Mouse (Mus musculus) CH12.LX (cell line): Measurements from ENCODE around the gene Sfxn1. TPM values are rescaled to one million over a fixed set of nuclear protein-coding genes. Genes with fewer than 3 reads are reported as not detected.
A peak's percentile ranks its signal among the peaks of the same experiment; 100 is the strongest.

Source experiments
- DNase-seq: peaks from one replicate; pipeline ENCODE4 v3.0.0-alpha.2; 2013; ENCODE audit errors: extremely low read depth
- H3K27ac ChIP-seq: 2 replicates; pipeline ENCODE4 v1.5.1; 2012; ENCODE audit warnings: low read depth, mild to moderate bottlenecking, control low read depth, moderate library complexity; ENCODE audit not compliant: insufficient read depth
- H3K27me3 ChIP-seq: replicated peaks from 2 replicates; pipeline ENCODE3; 2012; ENCODE audit warnings: inconsistent platforms
- H3K36me3 ChIP-seq, 2 experiments: replicated peaks in 1 of 2; 2 replicates each; pipeline versions ENCODE3 to v1.6.1; 2012; ENCODE audit warnings: inconsistent platforms in 1 of 2, low read length in 1 of 2, mild to moderate bottlenecking in 1 of 2, mixed read lengths in 1 of 2, moderate library complexity in 1 of 2; ENCODE audit not compliant: control insufficient read depth in 1 of 2, insufficient read depth in 1 of 2
- H3K4me1 ChIP-seq, 2 experiments: 2 replicates each; pipeline ENCODE4 v1.6.1; 2012; ENCODE audit warnings: inconsistent platforms in 1 of 2, moderate library complexity in 1 of 2; ENCODE audit not compliant: insufficient read depth in 2 of 2, control insufficient read depth in 1 of 2
- H3K4me2 ChIP-seq: 2 replicates; pipeline ENCODE4 v1.6.1; 2012; ENCODE audit warnings: low read depth, mild to moderate bottlenecking, control low read depth; ENCODE audit not compliant: poor library complexity, insufficient read depth, severe bottlenecking
- H3K4me3 ChIP-seq, 3 experiments: fragments of 150-350 bp in 1 of 3; sonication (generic) in 1 of 3; replicated peaks in 1 of 3; 2 replicates each; pipeline versions ENCODE3 to v1.5.1; 2011 to 2012; ENCODE audit warnings: low read depth in 2 of 3, low read length in 2 of 3, mild to moderate bottlenecking in 2 of 3, moderate library complexity in 2 of 3, control low read depth in 1 of 3, improper control_type of control experiment in 1 of 3, inconsistent platforms in 1 of 3, mixed read lengths in 1 of 3; ENCODE audit not compliant: poor library complexity in 1 of 3
- H3K79me2 ChIP-seq: replicated peaks from 2 replicates; pipeline ENCODE4 v1.6.1; 2012; ENCODE audit warnings: mild to moderate bottlenecking, moderate library complexity; ENCODE audit not compliant: control insufficient read depth, poor library complexity, insufficient read depth, severe bottlenecking; ENCODE audit errors: extremely low read depth
- H3K9ac ChIP-seq: 2 replicates; pipeline ENCODE4 v1.6.1; 2012; ENCODE audit warnings: low read depth, mild to moderate bottlenecking, control low read depth, moderate library complexity; ENCODE audit not compliant: insufficient read depth
- H3K9me3 ChIP-seq: replicated peaks from 2 replicates; pipeline ENCODE3; 2012; ENCODE audit warnings: low read length, inconsistent platforms, mixed read lengths
- BHLHE40 ChIP-seq: IDR thresholded peaks from 2 replicates; pipeline ENCODE4 v1.6.1; 2011; ENCODE audit warnings: mild to moderate bottlenecking, low read depth, low read length, improper control_type of control experiment
- CHD1 ChIP-seq: IDR thresholded peaks from 2 replicates; pipeline ENCODE4 v1.6.1; 2012; ENCODE audit warnings: low read depth, low read length, improper control_type of control experiment, inconsistent platforms
- CTCF ChIP-seq, 2 experiments: IDR thresholded peaks in 1 of 2; conservative IDR thresholded peaks in 1 of 2; 2 replicates each; pipeline ENCODE4 v1.5.1; 2011 to 2012; ENCODE audit warnings: low read depth in 2 of 2, low read length in 2 of 2, improper control_type of control experiment in 1 of 2, inconsistent platforms in 1 of 2, mild to moderate bottlenecking in 1 of 2, moderate library complexity in 1 of 2
- E2F4 ChIP-seq: IDR thresholded peaks from 2 replicates; pipeline ENCODE4 v1.6.1; 2011; ENCODE audit warnings: low read depth, low read length, improper control_type of control experiment; ENCODE audit not compliant: insufficient replicate concordance
- ELF1 ChIP-seq: IDR thresholded peaks from 2 replicates; pipeline ENCODE4 v1.6.1; 2014; ENCODE audit warnings: low read depth, mild to moderate bottlenecking, inconsistent platforms, low read length, improper control_type of control experiment
- ETS1 ChIP-seq: conservative IDR thresholded peaks from 2 replicates; pipeline ENCODE4 v1.6.1; 2012; ENCODE audit warnings: low read depth, mild to moderate bottlenecking, inconsistent platforms, low read length, improper control_type of control experiment, moderate library complexity
- GABPA ChIP-seq: IDR thresholded peaks from 2 replicates; pipeline ENCODE4 v1.6.1; 2012; ENCODE audit warnings: low read depth, low read length, improper control_type of control experiment, inconsistent platforms; ENCODE audit not compliant: insufficient replicate concordance
- HCFC1 ChIP-seq: IDR thresholded peaks from 2 replicates; pipeline ENCODE4 v1.6.1; 2012; ENCODE audit warnings: low read depth, mild to moderate bottlenecking, inconsistent platforms, low read length, improper control_type of control experiment
- IRF4 ChIP-seq: IDR thresholded peaks from 2 replicates; pipeline ENCODE4 v1.6.1; 2014; ENCODE audit warnings: low read depth, mild to moderate bottlenecking, inconsistent platforms, low read length, improper control_type of control experiment
- JUN ChIP-seq: IDR thresholded peaks from 2 replicates; pipeline ENCODE4 v1.6.1; 2011; ENCODE audit warnings: low read depth, mild to moderate bottlenecking, low read length, improper control_type of control experiment, moderate library complexity; ENCODE audit not compliant: insufficient read depth
- MAFK ChIP-seq: IDR thresholded peaks from 2 replicates; pipeline ENCODE4 v1.6.1; 2011; ENCODE audit warnings: low read length, improper control_type of control experiment; ENCODE audit not compliant: insufficient replicate concordance
- MAX ChIP-seq: IDR thresholded peaks from 2 replicates; pipeline ENCODE4 v1.6.1; 2011; ENCODE audit warnings: low read length, improper control_type of control experiment
- MAZ ChIP-seq: IDR thresholded peaks from 2 replicates; pipeline ENCODE4 v1.6.1; 2012; ENCODE audit warnings: low read depth, mild to moderate bottlenecking, inconsistent platforms, low read length, improper control_type of control experiment, moderate library complexity
- PAX5 ChIP-seq: IDR thresholded peaks from 2 replicates; pipeline ENCODE4 v1.6.1; 2012; ENCODE audit warnings: low read length, inconsistent platforms, mixed read lengths
- POLR2A ChIP-seq: IDR thresholded peaks from 2 replicates; pipeline ENCODE4 v1.6.1; 2011; ENCODE audit warnings: low read depth, mild to moderate bottlenecking, improper control_type of control experiment, low read length
- POLR2AphosphoS2 ChIP-seq: IDR thresholded peaks from 2 replicates; pipeline ENCODE4 v1.6.1; 2011; ENCODE audit warnings: low read depth, low read length, improper control_type of control experiment
- RAD21 ChIP-seq: IDR thresholded peaks from 2 replicates; pipeline ENCODE4 v1.6.1; 2011; ENCODE audit warnings: low read depth, mild to moderate bottlenecking, low read length, improper control_type of control experiment, moderate library complexity
- RCOR1 ChIP-seq: conservative IDR thresholded peaks from 2 replicates; pipeline ENCODE4 v1.6.1; 2012; ENCODE audit warnings: low read depth, mild to moderate bottlenecking, inconsistent platforms, low read length, improper control_type of control experiment
- SMC3 ChIP-seq: IDR thresholded peaks from 2 replicates; pipeline ENCODE4 v1.6.1; 2011; ENCODE audit warnings: low read depth, low read length, improper control_type of control experiment
- TBP ChIP-seq: conservative IDR thresholded peaks from 2 replicates; pipeline ENCODE4 v1.6.1; 2011; ENCODE audit warnings: low read depth, low read length, improper control_type of control experiment
- UBTF ChIP-seq: IDR thresholded peaks from 2 replicates; pipeline ENCODE4 v1.6.1; 2012; ENCODE audit warnings: low read depth, mild to moderate bottlenecking, inconsistent platforms, low read length, improper control_type of control experiment, moderate library complexity
- USF1 ChIP-seq: IDR thresholded peaks from 2 replicates; pipeline ENCODE4 v1.6.1; 2014; ENCODE audit warnings: low read depth, mild to moderate bottlenecking, inconsistent platforms, low read length, improper control_type of control experiment
- USF2 ChIP-seq: conservative IDR thresholded peaks from 2 replicates; pipeline ENCODE4 v1.6.1; 2011; ENCODE audit warnings: low read depth, low read length, improper control_type of control experiment
- ZC3H11A ChIP-seq: IDR thresholded peaks from 2 replicates; pipeline ENCODE4 v1.6.1; 2012; ENCODE audit warnings: low read depth, mild to moderate bottlenecking, inconsistent platforms, low read length, improper control_type of control experiment
- ZKSCAN1 ChIP-seq: IDR thresholded peaks from 2 replicates; pipeline ENCODE4 v1.6.1; 2012; ENCODE audit warnings: low read depth, inconsistent platforms, low read length, improper control_type of control experiment, borderline replicate concordance
- ZMIZ1 ChIP-seq: IDR thresholded peaks from 2 replicates; pipeline ENCODE4 v1.6.1; 2012; ENCODE audit warnings: low read depth, mild to moderate bottlenecking, inconsistent platforms, low read length, improper control_type of control experiment
- ZNF384 ChIP-seq: IDR thresholded peaks from 2 replicates; pipeline ENCODE4 v1.6.1; 2012; ENCODE audit warnings: low read depth, low read length, improper control_type of control experiment, inconsistent platforms
- dilution Hi-C: fragments of 300-500 bp; cut with MboI; formaldehyde crosslinking; loops from 2 replicates; pipeline ENCODE4 v1.14.3; 2020; ENCODE audit warnings: low sequenced_read_pairs; ENCODE audit not compliant: extremely low pct_unique_long_range_greater_than_20kb, extremely low pct_ligation_motif_present
- in situ Hi-C: fragments of 300-500 bp; cut with MboI; formaldehyde crosslinking; loops from 3 replicates; pipeline ENCODE4 v1.14.3; 2019; ENCODE audit warnings: low sequenced_read_pairs, low pct_ligation_motif_present, low pct_unique_long_range_greater_than_20kb, mixed read lengths
- polyA plus RNA-seq: library from polyadenylated mRNA; unstranded; fragments of >175 nt; gene quantifications from 2 replicates; pipeline ENCODE4 v1.2.1, GENCODE M21; 2012; ENCODE audit warnings: low read depth; ENCODE audit not compliant: insufficient read length
- total RNA-seq, 2 experiments: library from RNA; depleted of rRNA; stranded (reverse); fragments of 300-350 nt in 1 of 2; fragments of >200 nt in 1 of 2; gene quantifications; 2 replicates each; pipeline ENCODE4 v1.2.3; 2012 to 2014

Gene Sfxn1
- total and polyA plus RNA-seq, 3 experiments, result 71.7 to 147 (median 98.0) TPM

DNA sequence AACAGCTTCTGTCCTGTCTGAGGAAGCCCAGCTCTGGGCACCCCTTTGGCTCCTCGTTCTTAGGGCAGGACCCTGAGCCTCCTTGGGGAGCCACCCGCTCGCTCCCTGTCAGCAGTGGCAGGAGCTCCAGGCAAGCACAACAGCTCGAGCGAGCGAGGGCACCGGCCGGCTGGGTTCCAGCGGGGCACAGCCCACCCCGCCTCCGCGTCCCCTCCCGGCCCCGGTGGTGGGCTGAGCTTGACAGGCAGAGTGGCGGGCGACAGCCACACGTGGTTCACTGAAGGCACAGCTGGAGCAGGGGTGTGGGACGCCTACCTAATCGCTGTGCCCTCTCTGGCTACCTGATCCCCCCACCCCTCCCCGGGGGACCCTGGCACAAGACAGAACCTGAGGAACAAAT lies 16.7 kb upstream of the Sfxn1 start:
- H3K4me1 ChIP-seq, result peaks cover 0 to 2% of the 10 kb centered on the region in 2 experiments; a peak in 1 of 4 replicates
- no peak overlapping the region for H3K27ac ChIP-seq
- H3K36me3 ChIP-seq, result no peaks in the 10 kb centered on the region
- 0 out of 2 replicates have a peak overlapping the region, but pooled peaks have one; percentile 7 for H3K4me2 ChIP-seq
- no peak overlapping the region for H3K4me3 ChIP-seq
- no peaks in the 10 kb centered on the region for H3K9me3 ChIP-seq
- in situ Hi-C loops, result loop anchor here (5.0 kb wide), 1 partner anchor 273 kb away; no protein-coding TSS in a partner anchor
- no peak for TF ChIP-seq RCOR1
- TF ChIP-seq, all 38 proteins: peak for 0
- Histone ChIP-seq H3K79me2 (no peaks in the 10 kb centered on the region), H3K27me3 (peaks cover 90% of the 10 kb centered on the region), H3K9ac (no peak overlapping the region)
- dilution Hi-C loops, result no loop called here
- no peak for DNase-seq

DNA sequence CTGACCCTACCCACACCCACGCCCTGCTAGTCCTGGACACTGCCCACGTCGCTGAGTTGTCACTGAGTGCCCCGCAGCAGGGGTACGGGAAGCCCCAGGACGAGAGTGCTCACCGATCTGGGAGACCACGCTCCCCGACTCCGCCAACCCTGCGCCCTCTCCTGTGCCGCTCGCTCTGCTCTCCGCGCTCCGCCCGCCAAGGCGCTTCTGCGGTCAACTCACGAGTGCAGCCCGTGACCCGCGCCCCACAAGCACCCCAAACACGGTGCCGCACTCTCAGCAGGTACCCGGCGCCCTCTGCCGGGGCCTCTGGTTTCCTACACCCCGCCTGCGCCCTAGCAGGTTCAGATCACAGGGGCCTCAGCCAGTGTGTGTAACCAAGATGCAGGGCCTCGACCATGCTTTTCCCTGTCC lies 16.2 kb upstream of the Sfxn1 start, which contains the start of gene Drd1:
Drd1 (minus strand) TSS at position 258 of the 414 bp plus-strand sequence.
- H3K36me3 ChIP-seq, result no peaks in the 10 kb centered on the region
- no peak within 1 kb of the TSS for H3K4me3 ChIP-seq
- no peak within 1 kb of the TSS for H3K9ac ChIP-seq
- H3K27ac ChIP-seq, result no peak within 1 kb of the TSS
- H3K79me2 ChIP-seq, result no peaks in the 10 kb centered on the region
- in situ Hi-C loops, result loop anchor here (5.0 kb wide), 1 partner anchor 273 kb away; no protein-coding TSS in a partner anchor
- H3K27me3 ChIP-seq, result peaks cover 89% of the 10 kb centered on the region
- H3K4me2 ChIP-seq, result peak within 1 kb of the TSS; percentile 7
- peak; percentile 14 for DNase-seq
- peaks cover 0 to 2% of the 10 kb centered on the region in 2 experiments; a peak in 1 of 4 replicates for H3K4me1 ChIP-seq
- dilution Hi-C loops, result no loop called here
- no peaks in the 10 kb centered on the region for H3K9me3 ChIP-seq
- TF ChIP-seq TBP (no peak), ELF1 (no peak), IRF4 (no peak), RAD21 (peak; percentile 58), CHD1 (no peak), ETS1 (no peak), BHLHE40 (peak; percentile 75), JUN (no peak), ZMIZ1 (no peak), E2F4 (no peak), ZNF384 (no peak), ZKSCAN1 (no peak), SMC3 (peak; percentile 79), MAZ (no peak), ZC3H11A (no peak), POLR2AphosphoS2 (no peak), USF1 (no peak), GABPA (no peak), PAX5 (no peak), UBTF (no peak), RCOR1 (no peak), CTCF (conservative IDR thresholded peaks at IDR 0.05 in 1 of 2, IDR thresholded peaks at IDR 0.05 in 1 of 2; ENCODE audit: low read depth in 2 of 2, low read length in 2 of 2) (peak in 1 of 2 experiments; percentile 75; a peak in 2 of 4 replicates), POLR2A (no peak), MAFK (no peak), MAX (no peak), HCFC1 (no peak), USF2 (no peak)
